Mouse (Mus musculus): ENCODE data around the gene Lrif1. TPM values are rescaled to one million over a fixed set of nuclear protein-coding genes. Genes with fewer than 3 reads are reported as not detected.

Lrif1 gene
- total RNA-seq (2023): 10 to 100 TPM; 26.3 to 26.6 TPM

DNA sequence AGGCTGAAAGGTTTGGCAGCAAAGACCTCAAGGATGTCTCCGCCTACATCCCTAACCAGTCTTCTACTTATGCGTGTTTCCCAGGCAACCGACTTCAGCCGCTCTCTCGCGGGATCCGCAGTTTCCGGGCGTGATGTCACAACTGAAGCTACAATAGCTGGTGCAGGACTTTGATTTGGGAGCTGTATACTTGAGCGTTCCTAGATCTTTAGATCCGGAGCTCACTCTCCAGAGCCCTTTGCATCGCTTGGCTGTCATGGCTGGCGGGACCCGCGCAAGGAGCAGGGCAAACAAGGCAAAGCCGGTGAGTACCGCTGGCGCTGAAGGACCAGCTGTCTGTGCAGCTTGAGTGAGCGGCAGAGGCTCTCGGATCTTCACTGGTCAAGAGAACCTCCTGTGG is at the start of gene Lrif1:
Lrif1 (plus strand) TSS at position 158 of the 400 bp plus-strand sequence.

Other genes starting within 250 kb of the Lrif1 start
- 10 to 100 TPM; 49.3 to 51.3 TPM for gene Dennd2d, start 202.6 kb upstream of the Lrif1 start, total RNA-seq (2023)
- gene Dram2, start 137.2 kb upstream of the Lrif1 start, total RNA-seq (2023): 10 to 100 TPM; 50.8 to 53.9 TPM
- 10 to 100 TPM; 54.9 to 70.0 TPM for gene Cept1, start 137.2 kb upstream of the Lrif1 start, total RNA-seq (2023)
- gene Cd53, start 105.2 kb downstream of the Lrif1 start, total RNA-seq (2023): 100 to 1,000 TPM; 365 to 416 TPM
- not detected for gene Olfr266, start 141.3 kb downstream of the Lrif1 start, total RNA-seq (2023)